Mouse (Mus musculus) kidney, embryonic 15.5 days (tissue): ENCODE data around the gene Brsk1. TPM values are rescaled to one million over a fixed set of nuclear protein-coding genes. Genes with fewer than 3 reads are reported as not detected.

Experiments used
- ATAC-seq: fragments of 200-750 bp; cut with Nextera tagmentation; replicated peaks from 2 replicates; pipeline ENCODE4 v1.8.0; 2017; ENCODE audit warnings: moderate TSS enrichment; ENCODE audit not compliant: low FRiP score
- H3K27ac ChIP-seq: fragments of 300-500 bp; sonication (generic); 2 replicates; pipeline ENCODE4 v1.5.1; 2015; ENCODE audit warnings: mild to moderate bottlenecking, inconsistent platforms
- H3K27me3 ChIP-seq: fragments of 300-500 bp; sonication (generic); 2 replicates; pipeline ENCODE4 v1.6.1; 2015; ENCODE audit warnings: inconsistent platforms
- H3K36me3 ChIP-seq: fragments of 300-500 bp; sonication (generic); 2 replicates; pipeline ENCODE4 v1.6.1; 2015; ENCODE audit warnings: inconsistent platforms
- H3K4me1 ChIP-seq: fragments of 300-500 bp; sonication (generic); 2 replicates; pipeline ENCODE4 v1.6.1; 2015; ENCODE audit warnings: inconsistent platforms
- H3K4me2 ChIP-seq: fragments of 300-500 bp; sonication (generic); 2 replicates; pipeline ENCODE4 v1.6.1; 2015; ENCODE audit warnings: moderate library complexity, mild to moderate bottlenecking, inconsistent platforms
- H3K4me3 ChIP-seq: fragments of 300-500 bp; sonication (generic); replicated peaks from 2 replicates; pipeline ENCODE4 v1.5.1; 2015; ENCODE audit warnings: mild to moderate bottlenecking, inconsistent platforms
- H3K9ac ChIP-seq: fragments of 300-500 bp; sonication (generic); 2 replicates; pipeline ENCODE4 v1.6.1; 2015; ENCODE audit warnings: mild to moderate bottlenecking, inconsistent platforms
- H3K9me3 ChIP-seq: fragments of 300-500 bp; sonication (generic); replicated peaks from 2 replicates; pipeline ENCODE4 v1.6.1; 2016; ENCODE audit warnings: inconsistent platforms
- WGBS: fragments of 180-500 bp; shearing (Covaris S2); methylation state at CpG from one replicate; pipeline ENCODE4 v1.1.7; 2015; ENCODE audit warnings: mixed read lengths; 5-methylcytosine and 5-hydroxymethylcytosine counted together
- polyA plus RNA-seq: library from polyadenylated mRNA; unstranded; fragments of >200 nt; fragmentation: Nextera tagmentation; extraction: Ambion mirVana; gene quantifications from 2 replicates; pipeline ENCODE4 v1.2.1, GENCODE M21; 2015

Gene Brsk1
- polyA plus RNA-seq, 1 experiment from 2014 or later, result 1.6 TPM

- 46% methylated on average over 1 of the region's 1 CpGs for WGBS
- H3K4me1 ChIP-seq, result 0 out of 2 replicates have a peak, but pooled peaks cover under 1% of the 10 kb centered on the region
- 0 out of 2 replicates have a peak, but pooled peaks cover 3% of the 10 kb centered on the region for H3K9me3 ChIP-seq
Observed at GRCm38 (mm10) chr7:4759670-4760069, 69.3 kb downstream of the Brsk1 start.

GRCm38 (mm10) chr7:4764946-4765710, 74.7 kb downstream of the Brsk1 start:
- H3K27ac ChIP-seq, result no peak overlapping the region
- H3K4me2 ChIP-seq, result no peak overlapping the region
- no peaks in the 10 kb centered on the region for H3K9me3 ChIP-seq
- ATAC-seq, result no peak
- no peak overlapping the region for H3K4me3 ChIP-seq
- H3K4me1 ChIP-seq, result 0 out of 2 replicates have a peak, but pooled peaks cover 5% of the 10 kb centered on the region
- 13% methylated on average over 4 of the region's 4 CpGs for WGBS
- no peaks in the 10 kb centered on the region for H3K36me3 ChIP-seq
- H3K27me3 ChIP-seq, result peaks cover 6% of the 10 kb centered on the region; the same call in 1 of the 2 replicates
- no peak overlapping the region for H3K9ac ChIP-seq

More at GRCm38 (mm10) chr7:4759670-4760069, 69.3 kb downstream of the Brsk1 start:
- no peak overlapping the region for H3K27ac ChIP-seq
- no peak overlapping the region for H3K4me2 ChIP-seq
- no peaks in the 10 kb centered on the region for H3K27me3 ChIP-seq
- H3K36me3 ChIP-seq, result no peaks in the 10 kb centered on the region
- H3K9ac ChIP-seq, result no peak overlapping the region
- no peak for ATAC-seq
- no peak overlapping the region for H3K4me3 ChIP-seq

Other genes with a start within 250 kb of the Brsk1 start
- gene Rdh13, start 245.0 kb upstream of the Brsk1 start, polyA plus RNA-seq, result 30.5 and 30.6 TPM in 2 replicates
- 8.9 and 9.0 TPM in 2 replicates for gene Eps8l1, start 229.9 kb upstream of the Brsk1 start, polyA plus RNA-seq
- gene Ppp1r12c, start 188.9 kb upstream of the Brsk1 start, polyA plus RNA-seq, result 38.2 and 43.9 TPM in 2 replicates
- 37.2 and 48.6 TPM in 2 replicates for gene Tnnt1, start 174.2 kb upstream of the Brsk1 start, polyA plus RNA-seq
- gene Tnni3, start 166.4 kb upstream of the Brsk1 start, polyA plus RNA-seq, result 6.6 and 6.9 TPM in 2 replicates
- 3.2 and 3.5 TPM in 2 replicates for gene Dnaaf3, start 158.2 kb upstream of the Brsk1 start, polyA plus RNA-seq
- gene Syt5, start 143.1 kb upstream of the Brsk1 start, polyA plus RNA-seq, result 6.5 and 7.5 TPM in 2 replicates
- 0.08 TPM in 1 of 2 replicates, not detected in the other for gene Ptprh, start 86.6 kb upstream of the Brsk1 start, polyA plus RNA-seq
- 1.5 and 1.6 TPM in 2 replicates for gene Tmem86b, start 59.2 kb upstream of the Brsk1 start, polyA plus RNA-seq
- 7.4 and 7.8 TPM in 2 replicates for gene Ppp6r1, start 31.6 kb upstream of the Brsk1 start, polyA plus RNA-seq
- gene Hspbp1, start 5.5 kb upstream of the Brsk1 start, polyA plus RNA-seq, result 112 and 119 TPM in 2 replicates
- gene Tmem150b, start 34.6 kb downstream of the Brsk1 start, polyA plus RNA-seq, result 0.12 TPM in 1 of 2 replicates, not detected in the other
- gene Kmt5c, start 49.5 kb downstream of the Brsk1 start, polyA plus RNA-seq, result 79.3 and 90.8 TPM in 2 replicates
- gene Cox6b2, start 62.5 kb downstream of the Brsk1 start, polyA plus RNA-seq, result 68.3 and 78.0 TPM in 2 replicates
- gene Fam71e2, start 80.7 kb downstream of the Brsk1 start, polyA plus RNA-seq, result not detected in 2 replicates
- gene Il11, start 92.3 kb downstream of the Brsk1 start, polyA plus RNA-seq, result 0.27 and 0.30 TPM in 2 replicates
- gene Tmem190, start 92.3 kb downstream of the Brsk1 start, polyA plus RNA-seq, result 1.0 TPM in 1 of 2 replicates, not detected in the other
- 12.9 and 14.1 TPM in 2 replicates for gene Tmem238, start 99.1 kb downstream of the Brsk1 start, polyA plus RNA-seq
- gene Rpl28, start 102.3 kb downstream of the Brsk1 start, polyA plus RNA-seq, result 391 and 408 TPM in 2 replicates
- 384 and 386 TPM in 2 replicates for gene Ube2s, start 122.0 kb downstream of the Brsk1 start, polyA plus RNA-seq
- 0.84 and 0.96 TPM in 2 replicates for gene Shisa7, start 154.1 kb downstream of the Brsk1 start, polyA plus RNA-seq
- 6.1 and 7.2 TPM in 2 replicates for gene Isoc2b, start 179.7 kb downstream of the Brsk1 start, polyA plus RNA-seq
- 0.93 and 1.2 TPM in 2 replicates for gene Isoc2a, start 186.5 kb downstream of the Brsk1 start, polyA plus RNA-seq
- gene Gm36210, start 215.9 kb downstream of the Brsk1 start, polyA plus RNA-seq, result not detected in 2 replicates
- 4.0 and 4.1 TPM in 2 replicates for gene Zfp628, start 224.6 kb downstream of the Brsk1 start, polyA plus RNA-seq
- 4.2 and 5.3 TPM in 2 replicates for gene Nat14, start 231.4 kb downstream of the Brsk1 start, polyA plus RNA-seq
- gene Ssc5d, start 235.2 kb downstream of the Brsk1 start, polyA plus RNA-seq, result 1.9 and 2.7 TPM in 2 replicates